Mouse (Mus musculus) 416B (cell line): Measurements from ENCODE around the gene Rbm25.

Experiments
- DNase-seq: peaks from one replicate; pipeline ENCODE4 v3.0.0; 2011; ENCODE audit warnings: low read depth

Gene Rbm25

DNA sequence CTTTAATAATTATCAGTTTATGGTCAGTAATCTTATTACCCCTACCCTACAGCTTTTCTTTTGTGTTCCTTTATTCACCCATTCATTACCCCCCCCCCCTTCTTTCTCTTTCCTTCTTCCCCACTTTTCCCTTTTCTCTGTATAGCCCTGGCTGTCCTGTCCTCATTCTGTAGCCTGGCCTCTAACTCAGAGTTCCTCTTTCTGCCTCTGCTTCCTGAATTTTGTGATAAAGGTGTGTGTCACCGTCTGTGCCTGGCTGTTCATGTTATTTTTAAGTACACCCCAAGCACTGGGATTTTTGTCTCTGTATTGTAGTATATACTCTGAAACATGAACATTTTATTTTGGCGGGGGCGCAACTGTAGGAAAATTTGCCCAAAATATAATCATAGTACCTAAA is 19.3 kb downstream of the Rbm25 start:
- DNase-seq, result peak; percentile 54

- no peak for DNase-seq
These were observed 20.4 kb downstream of the Rbm25 start for GRCm38 (mm10) chr12:83651414-83651813.

GRCm38 (mm10) chr12:83685466-83685865 is 54.4 kb downstream of the Rbm25 start:
- DNase-seq, result no peak

DNA sequence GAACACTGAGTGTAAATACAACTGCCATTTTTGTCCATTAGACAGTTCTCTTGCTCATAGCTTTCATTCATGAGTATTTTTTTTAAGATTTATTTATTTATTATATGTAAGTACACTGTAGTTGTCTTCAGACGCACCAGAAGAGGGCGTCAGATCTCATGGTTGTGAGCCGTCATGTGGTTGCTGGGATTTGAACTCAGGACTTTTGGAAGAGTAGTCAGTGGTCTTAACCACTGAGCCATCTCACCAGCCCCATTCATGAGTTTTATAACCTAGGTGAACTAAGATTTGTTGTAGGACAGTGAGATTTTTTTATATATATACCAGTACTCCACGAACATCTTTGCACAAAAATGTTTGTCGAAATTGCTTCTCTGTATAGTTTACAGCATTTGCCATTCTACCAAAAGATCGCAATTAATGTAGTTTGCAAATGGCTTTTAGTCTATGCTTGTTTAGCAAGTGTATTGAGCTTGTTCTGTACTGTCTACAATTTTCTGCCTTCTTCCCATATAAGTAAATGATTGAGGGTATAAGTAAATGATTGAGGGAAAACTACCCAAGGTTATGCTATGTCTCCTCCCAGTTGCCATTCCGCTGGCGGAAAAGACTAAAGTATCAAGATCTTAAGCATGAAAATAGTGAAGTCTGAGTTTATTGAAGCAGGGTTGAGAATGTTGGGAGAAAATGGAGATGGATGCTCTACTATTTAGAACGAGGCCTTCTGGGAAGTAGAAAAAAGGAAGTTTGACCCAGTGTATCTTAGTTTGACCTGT is 55.7 kb downstream of the Rbm25 start:
- DNase-seq, result peak; percentile 23

DNA sequence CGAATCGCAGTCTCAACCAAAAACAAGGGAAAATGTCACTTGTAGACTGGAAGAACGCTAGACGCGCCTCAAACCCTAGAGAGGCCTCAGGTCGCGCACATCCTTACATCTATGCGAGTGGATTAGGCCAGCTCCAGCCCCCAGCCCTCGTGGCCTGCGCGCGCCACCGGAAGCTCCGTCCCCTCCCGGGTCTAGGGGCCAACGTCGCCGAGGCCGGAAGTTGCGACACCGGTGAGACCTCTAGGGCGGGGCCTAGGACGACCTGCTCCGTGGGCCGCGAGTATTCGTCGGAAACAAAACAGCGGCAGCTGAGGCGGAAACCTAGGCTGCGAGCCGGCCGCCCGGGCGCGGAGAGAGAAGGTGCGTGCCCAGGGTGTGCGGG is 56.9 kb downstream of the Rbm25 start, which contains the start of gene Psen1:
Gene Psen1 (plus strand): TSS at position 219 of the 382 bp plus-strand sequence.
- peak; percentile 94 for DNase-seq

DNA sequence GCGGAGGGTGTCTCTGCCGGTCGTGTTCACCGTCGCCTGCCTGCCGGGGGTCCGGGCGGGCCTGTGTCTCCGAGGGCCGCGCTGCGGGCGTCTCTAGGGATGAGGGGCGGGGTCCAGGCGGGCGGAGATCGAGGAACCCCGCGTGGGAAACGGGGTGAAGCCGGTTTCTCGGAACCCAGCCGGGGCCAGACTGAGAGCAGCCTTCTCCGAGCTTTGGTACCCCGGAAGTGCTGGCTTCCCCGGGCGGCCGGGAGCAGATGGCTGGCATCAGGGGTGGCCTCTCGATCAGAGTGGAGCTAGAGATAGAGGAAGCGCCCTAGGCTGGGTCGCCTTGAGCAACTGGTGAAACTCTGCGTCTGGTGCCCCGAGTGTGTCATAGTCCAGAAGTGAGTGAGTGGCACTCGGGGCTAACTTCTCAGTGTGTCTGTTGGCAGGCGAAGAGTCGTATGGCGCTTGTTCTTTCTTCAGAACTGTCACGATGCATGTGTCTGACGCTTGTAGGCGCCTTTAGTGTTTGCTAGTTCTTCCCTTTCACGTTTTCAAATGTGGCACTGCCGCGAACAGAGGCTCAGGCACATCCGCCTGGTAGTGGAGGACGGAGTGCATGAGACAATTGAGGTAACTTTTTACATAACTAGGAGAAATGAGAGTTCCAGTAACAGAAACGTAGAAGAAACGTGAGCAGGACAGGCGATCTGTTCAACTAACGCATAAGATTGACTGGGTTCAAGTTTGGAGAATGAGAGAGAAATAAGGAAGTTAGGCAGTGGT is 57.5 kb downstream of the Rbm25 start:
- DNase-seq, result peak; percentile 72

DNA sequence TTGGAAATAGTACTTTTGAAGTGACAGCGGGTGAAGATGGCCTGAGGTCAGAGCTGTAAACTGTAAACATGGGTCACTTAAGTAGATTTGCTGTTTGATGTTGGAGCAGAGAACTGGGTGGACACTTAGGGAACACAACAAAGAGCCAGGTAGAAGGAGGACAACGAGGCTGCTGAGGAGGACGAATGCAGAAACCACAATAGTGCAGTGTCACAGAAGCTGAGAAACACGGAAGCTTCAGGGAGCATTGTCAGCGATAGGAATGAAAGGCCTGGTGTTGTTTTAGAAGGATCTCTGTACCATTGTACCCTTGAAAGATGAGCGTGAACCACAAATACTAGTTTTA is 58.0 kb downstream of the Rbm25 start:
- peak; percentile 70 for DNase-seq

- no peak for DNase-seq
These were observed 63.0 kb downstream of the Rbm25 start for GRCm38 (mm10) chr12:83694011-83694410.

DNA sequence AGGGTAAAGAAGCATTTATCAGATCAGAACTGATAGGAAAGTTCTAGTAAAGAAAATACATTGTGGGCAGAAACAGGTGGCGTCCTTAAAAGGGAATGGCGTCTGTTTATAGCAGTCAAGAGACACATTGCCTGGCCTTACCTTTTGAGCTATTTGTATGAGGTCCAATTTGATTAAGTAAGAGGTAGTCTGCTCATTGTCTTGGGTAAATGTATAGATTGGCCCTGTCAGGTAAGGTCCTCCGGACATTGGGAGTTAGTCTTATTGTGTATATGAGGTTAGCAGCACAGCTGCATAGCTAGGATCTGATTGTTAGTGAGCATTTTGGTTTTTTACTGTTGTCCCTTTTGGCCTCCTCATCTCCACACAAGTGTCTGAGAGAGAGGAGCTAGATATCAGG is 63.6 kb downstream of the Rbm25 start:
- no peak for DNase-seq

DNA sequence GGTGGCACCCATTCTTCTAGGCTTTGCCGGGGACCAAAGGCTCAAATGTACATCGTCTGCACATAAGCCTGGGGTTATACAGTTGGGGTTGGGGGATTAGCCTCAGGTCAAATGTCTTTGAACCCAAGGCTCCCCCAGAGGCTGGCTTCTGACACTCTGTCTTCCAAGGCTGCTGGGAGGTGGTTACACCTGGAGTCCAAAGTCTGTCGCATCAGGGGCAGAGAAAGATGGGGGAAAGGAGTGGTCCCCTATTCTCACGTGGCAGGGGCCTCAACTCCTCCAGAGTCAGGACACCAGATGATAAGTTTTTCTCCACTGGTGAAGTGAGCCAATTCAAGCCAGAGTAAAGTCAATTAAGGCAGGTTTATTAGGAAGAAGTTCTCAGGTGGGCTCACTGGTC is 67.6 kb downstream of the Rbm25 start:
- no peak for DNase-seq

GRCm38 (mm10) chr12:83701608-83702007 is 70.6 kb downstream of the Rbm25 start:
- DNase-seq, result no peak

DNA sequence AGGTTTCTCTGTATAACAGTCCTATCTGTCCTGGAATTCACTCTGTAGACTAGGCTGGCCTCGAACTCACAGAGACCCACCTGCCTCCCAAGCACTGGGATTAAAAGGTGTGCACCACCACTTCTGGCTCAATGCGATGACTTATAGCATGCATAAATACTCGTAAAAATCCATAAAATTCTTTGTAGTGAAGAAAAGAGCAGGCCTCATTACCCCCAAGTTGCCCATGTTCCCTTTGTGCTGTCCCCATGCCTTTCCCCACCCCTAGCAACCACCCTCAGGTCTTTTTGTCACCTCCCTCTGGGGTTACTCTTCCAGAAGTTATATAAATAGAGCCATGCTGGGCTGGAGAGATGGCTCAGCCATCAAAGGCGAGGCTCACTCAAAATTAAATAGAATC is 71.8 kb downstream of the Rbm25 start:
- DNase-seq, result no peak

GRCm38 (mm10) chr12:83706951-83707350 is 75.9 kb downstream of the Rbm25 start:
- no peak for DNase-seq

- DNase-seq, result no peak
These were observed 77.4 kb downstream of the Rbm25 start for GRCm38 (mm10) chr12:83708160-83709092.

GRCm38 (mm10) chr12:83709934-83710333 is 78.9 kb downstream of the Rbm25 start:
- DNase-seq, result no peak

DNA sequence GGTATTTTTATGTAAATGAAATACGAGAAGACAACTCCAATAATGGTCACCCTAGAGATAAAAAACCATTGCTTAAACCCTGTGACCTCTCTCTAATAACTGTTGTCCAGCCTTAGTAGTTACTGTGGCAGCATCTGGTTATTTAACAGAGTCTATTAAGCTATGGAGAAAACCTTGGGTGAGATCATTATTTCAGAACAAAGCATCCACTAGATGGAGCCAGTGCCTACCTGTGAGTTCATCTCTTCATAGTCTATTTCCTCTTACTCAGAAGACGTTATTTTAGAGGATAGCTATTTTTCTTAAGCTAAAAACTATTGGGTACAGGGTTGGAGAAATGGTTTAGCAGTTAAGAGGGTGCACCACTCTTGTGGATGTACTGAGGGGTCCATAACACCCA is 82.7 kb downstream of the Rbm25 start:
- DNase-seq, result peak; percentile 80

GRCm38 (mm10) chr12:83716416-83717184 is 85.6 kb downstream of the Rbm25 start:
- DNase-seq, result no peak

DNA sequence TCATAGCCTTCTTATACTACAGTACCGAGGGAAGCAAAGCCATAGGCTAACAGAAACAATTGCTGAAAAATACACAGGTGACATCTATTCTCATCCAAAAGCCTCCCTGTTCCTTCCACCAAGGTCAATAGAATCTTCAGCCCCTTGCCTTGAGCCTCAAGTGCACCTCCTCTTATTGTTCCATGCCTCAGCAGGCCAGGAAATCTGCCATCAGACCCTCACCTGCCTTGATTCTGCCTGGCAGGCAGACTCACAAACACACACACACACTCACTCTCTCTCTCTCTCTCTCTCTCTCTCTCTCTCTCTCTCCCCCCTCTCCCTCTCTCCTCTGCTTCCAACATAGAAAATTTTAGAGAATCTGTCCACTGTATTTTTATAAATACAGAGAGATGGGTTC is 88.4 kb downstream of the Rbm25 start:
- no peak for DNase-seq

DNA sequence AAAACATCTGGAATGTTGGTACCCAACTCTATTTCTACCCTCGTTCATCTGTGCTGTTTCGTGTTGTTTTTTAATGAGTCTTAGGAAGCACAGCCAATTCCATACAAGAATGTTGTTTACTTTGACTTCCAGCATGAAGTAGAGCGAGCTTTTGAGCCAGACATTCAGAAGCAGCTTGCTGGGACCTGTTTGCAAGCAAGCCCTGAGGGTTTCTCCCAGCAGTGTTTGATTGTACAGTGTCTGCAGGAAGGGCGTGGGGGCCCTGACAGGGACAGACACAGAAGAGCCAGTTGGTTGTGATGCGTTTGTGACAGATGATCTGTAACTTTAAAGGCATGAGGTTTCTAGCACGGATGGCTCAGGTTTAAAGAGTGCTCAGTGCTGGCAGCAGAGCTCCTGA is 90.2 kb downstream of the Rbm25 start:
- no peak for DNase-seq

- no peak for DNase-seq
These were observed 92.0 kb downstream of the Rbm25 start for GRCm38 (mm10) chr12:83723037-83723436.

- DNase-seq, result no peak
These were observed 95.7 kb downstream of the Rbm25 start for GRCm38 (mm10) chr12:83726510-83727308.
